Mouse (Mus musculus) kidney, adult 18-20 months (tissue): ENCODE results near the gene D430019H16Rik.

Experiments
- DNase-seq: peaks from one replicate; pipeline ENCODE4 v3.0.0; 2021

Gene D430019H16Rik

GRCm38 (mm10) chr12:105541590-105542402, 88.1 kb downstream of the D430019H16Rik start:
- no peak for DNase-seq

- no peak for DNase-seq
These were observed 88.9 kb downstream of the D430019H16Rik start for GRCm38 (mm10) chr12:105542513-105542912.
